14 mouse cellular contexts compared by ENCODE assay signal in the genomic region with DNA sequence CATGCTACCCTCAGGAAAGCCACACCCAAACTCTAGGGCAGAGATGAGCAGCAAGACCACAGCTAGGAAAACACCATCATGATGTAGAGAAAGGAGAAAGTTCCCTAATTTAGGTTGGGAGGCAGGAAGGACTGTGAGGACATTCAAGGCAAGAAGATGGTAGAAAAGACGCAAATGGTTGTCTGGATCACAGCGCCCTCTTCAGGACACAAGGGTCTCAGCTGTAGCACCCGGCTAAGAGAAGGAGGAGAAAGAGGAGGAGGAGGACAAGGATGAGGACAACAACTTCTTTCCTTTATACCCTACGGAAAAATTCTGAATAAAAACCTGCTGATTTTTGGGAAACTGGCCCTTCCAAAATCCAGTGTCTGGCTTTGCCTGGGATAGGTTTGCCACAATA.
DNase-seq lines count a peak whose midpoint lies in the region; ATAC-seq and TF ChIP-seq lines count a peak whose summit lies in the region.
"Had no signal": no experiment of that assay in that cellular context is flagged by ENCODE, and none has a peak within 500 bp of the region (broad histone marks: within the 10 kb centered on the region; RNA-seq: fewer than 3 reads in every experiment).

No protein-coding gene starts in this region.

- H3K9ac ChIP-seq in midbrain, postnatal 0 days (replicated peaks; ENCODE audit: low read length, poor library complexity, severe bottlenecking): no peak overlapping the region

- no peaks in the 10 kb centered on the region for H3K9me3 ChIP-seq in midbrain, postnatal 0 days (ENCODE audit: low read length)
- H3K9me3 ChIP-seq in midbrain, embryonic 10.5 days (replicated peaks): no peaks in the 10 kb centered on the region
- H3K9me3 ChIP-seq: embryonic facial prominence, embryonic 10.5 days; G1E had no signal

- no peaks in the 10 kb centered on the region for H3K27me3 ChIP-seq in midbrain, postnatal 0 days (ENCODE audit: insufficient read depth, low read length)
- no peaks in the 10 kb centered on the region for H3K27me3 ChIP-seq in midbrain, embryonic 10.5 days (ENCODE audit: low read depth, poor library complexity, severe bottlenecking)
- H3K27me3 ChIP-seq in cerebellum, adult 2 months (ENCODE audit: control insufficient read depth, insufficient read depth, low read length): no peaks in the 10 kb centered on the region

- TF ChIP-seq POLR2A in cerebellum, adult 2 months (IDR thresholded peaks at IDR 0.05; ENCODE audit: borderline replicate concordance, insufficient read depth, low read length): no peak

- DNase-seq in embryo, embryonic 10.5 days (ENCODE audit: low spot score): peak; percentile 4
- DNase-seq in embryo, embryonic 9.5 days (ENCODE audit: extremely low spot score): no peak
- DNase-seq in midbrain, postnatal 0 days (ENCODE audit: low spot score): no peak
- no peak for DNase-seq in midbrain, embryonic 10.5 days (ENCODE audit: low spot score)
- DNase-seq in brain, adult 2 months (ENCODE audit: low read depth, low spot score): peak; percentile 14
- DNase-seq in testis, postnatal 14 days (ENCODE audit: low spot score): peak; percentile 8
- no peak for DNase-seq in cerebellum, adult 2 months
- no peak for DNase-seq in thymus, postnatal 36 days
- DNase-seq: heart, postnatal 36 days; kidney, adult 9 months; lung, postnatal 10 days had no signal

- no peak overlapping the region for H3K4me2 ChIP-seq in midbrain, postnatal 0 days (ENCODE audit: low read depth, low read length, poor library complexity, severe bottlenecking)

- ATAC-seq in midbrain, postnatal 0 days (ENCODE audit: low FRiP score): no peak
- ATAC-seq: forebrain, embryonic 14.5 days had no signal

- no peaks in the 10 kb centered on the region for H3K4me1 ChIP-seq in midbrain, postnatal 0 days (ENCODE audit: insufficient read depth, low read length)
- no peaks in the 10 kb centered on the region for H3K4me1 ChIP-seq in midbrain, embryonic 10.5 days
- H3K4me1 ChIP-seq in cerebellum, adult 2 months (ENCODE audit: control insufficient read depth, insufficient read depth, low read length): no peaks in the 10 kb centered on the region
- H3K4me1 ChIP-seq: embryonic facial prominence, embryonic 10.5 days had no signal

- H3K27ac ChIP-seq in midbrain, postnatal 0 days (ENCODE audit: low read depth, low read length): no peak overlapping the region
- no peak overlapping the region for H3K27ac ChIP-seq in midbrain, embryonic 10.5 days (replicated peaks)
- H3K27ac ChIP-seq in cerebellum, adult 2 months (ENCODE audit: insufficient read depth, low read length): no peak overlapping the region
- H3K27ac ChIP-seq: embryonic facial prominence, embryonic 10.5 days had no signal

- no peak overlapping the region for H3K4me3 ChIP-seq in midbrain, postnatal 0 days (ENCODE audit: low read depth, low read length)
- H3K4me3 ChIP-seq in midbrain, embryonic 10.5 days: no peak overlapping the region
- no peak overlapping the region for H3K4me3 ChIP-seq in cerebellum, adult 2 months (replicated peaks; ENCODE audit: insufficient read depth, low read depth, low read length)
- H3K4me3 ChIP-seq: embryonic facial prominence, embryonic 10.5 days had no signal

- 43% methylated on average over 4 of the region's 4 CpGs for WGBS in midbrain, postnatal 0 days
- WGBS in midbrain, embryonic 10.5 days: 32% methylated on average over 4 of the region's 4 CpGs
- 47% methylated on average over 4 of the region's 4 CpGs for WGBS in cerebellum, adult 2 months

- TF ChIP-seq CTCF in midbrain, postnatal 0 days (IDR thresholded peaks at IDR 0.05): 0 out of 2 replicates have a peak, but pooled peaks have one; percentile 8
- TF ChIP-seq CTCF in cerebellum, adult 2 months (IDR thresholded peaks at IDR 0.05; ENCODE audit: borderline replicate concordance, insufficient read depth, low read depth, low read length): no peak

- H3K36me3 ChIP-seq in midbrain, postnatal 0 days (ENCODE audit: insufficient read depth, low read length): no peaks in the 10 kb centered on the region
- no peaks in the 10 kb centered on the region for H3K36me3 ChIP-seq in midbrain, embryonic 10.5 days
- H3K36me3 ChIP-seq: embryonic facial prominence, embryonic 10.5 days; G1E had no signal

Comparison
In these comparisons a context has a peak if more than half of its experiments do, and no peak if none do; other contexts are left out.
1. DNase-seq: peak in embryo, embryonic 10.5 days (single experiment), brain, adult 2 months (single experiment) and testis, postnatal 14 days (single experiment); none in embryo, embryonic 9.5 days (single experiment), midbrain, postnatal 0 days (single experiment), midbrain, embryonic 10.5 days (single experiment), cerebellum, adult 2 months (0 of 2) and thymus, postnatal 36 days (0 of 2).